Mouse (Mus musculus) MEL (cell line): ENCODE data around the gene Slc29a1. TPM values are rescaled to one million over a fixed set of nuclear protein-coding genes. Genes with fewer than 3 reads are reported as not detected.

Source experiments
- DNase-seq: peaks from one replicate; pipeline ENCODE4 v3.0.0; 2011; ENCODE audit warnings: low read depth, low spot score
- H3K27ac ChIP-seq: 2 replicates; pipeline ENCODE4 v1.5.1; 2012; ENCODE audit warnings: low read depth, mild to moderate bottlenecking, control low read depth, low read length, moderate library complexity; ENCODE audit not compliant: control insufficient read depth
- H3K27me3 ChIP-seq, 2 experiments: fragments of 150-350 bp in 1 of 2; sonication (generic) in 1 of 2; 2 replicates each; pipeline ENCODE4 v1.6.1; 2012; ENCODE audit warnings: low read length in 2 of 2, mild to moderate bottlenecking in 2 of 2, improper control_type of control experiment in 1 of 2, moderate library complexity in 1 of 2; ENCODE audit not compliant: insufficient read depth in 2 of 2, control insufficient read depth in 1 of 2
- H3K36me3 ChIP-seq, 2 experiments: 2 replicates each; pipeline ENCODE4 v1.6.1; 2012 to 2014; ENCODE audit warnings: low read length in 2 of 2, improper control_type of control experiment in 1 of 2, inconsistent platforms in 1 of 2, mild to moderate bottlenecking in 1 of 2; ENCODE audit not compliant: insufficient read depth in 2 of 2, control insufficient read depth in 1 of 2
- H3K4me1 ChIP-seq, 2 experiments: fragments of 150-350 bp in 1 of 2; sonication (generic) in 1 of 2; 2 replicates each; pipeline ENCODE4 v1.6.1; 2012; ENCODE audit warnings: low read length in 2 of 2, improper control_type of control experiment in 1 of 2, mild to moderate bottlenecking in 1 of 2; ENCODE audit not compliant: insufficient read depth in 2 of 2, control insufficient read depth in 1 of 2
- H3K4me3 ChIP-seq, 2 experiments: fragments of 150-350 bp in 1 of 2; sonication (generic) in 1 of 2; 2 replicates each; pipeline ENCODE4 v1.5.1; 2012; ENCODE audit warnings: low read depth in 2 of 2, low read length in 2 of 2, mild to moderate bottlenecking in 2 of 2, moderate library complexity in 2 of 2, control low read depth in 1 of 2, improper control_type of control experiment in 1 of 2; ENCODE audit not compliant: control insufficient read depth in 1 of 2, insufficient read depth in 1 of 2
- H3K79me2 ChIP-seq: 2 replicates; pipeline ENCODE4 v1.6.1; 2012; ENCODE audit warnings: mild to moderate bottlenecking, low read length, moderate library complexity; ENCODE audit not compliant: control insufficient read depth, poor library complexity, insufficient read depth
- H3K9ac ChIP-seq: 2 replicates; pipeline ENCODE4 v1.6.1; 2012; ENCODE audit warnings: low read depth, mild to moderate bottlenecking, control low read depth, low read length, moderate library complexity; ENCODE audit not compliant: control insufficient read depth, poor library complexity, severe bottlenecking
- H3K9me3 ChIP-seq: fragments of 150-350 bp; sonication (generic); replicated peaks from 2 replicates; pipeline ENCODE4 v1.6.1; 2012; ENCODE audit warnings: mild to moderate bottlenecking, low read length, improper control_type of control experiment, moderate library complexity; ENCODE audit not compliant: insufficient read depth
- CHD1 ChIP-seq: IDR thresholded peaks from 2 replicates; pipeline ENCODE4 v1.6.1; 2012; ENCODE audit warnings: low read depth, mild to moderate bottlenecking, inconsistent platforms, low read length, improper control_type of control experiment
- CHD2 ChIP-seq: IDR thresholded peaks from 2 replicates; pipeline ENCODE4 v1.6.1; 2011; ENCODE audit warnings: low read length, improper control_type of control experiment
- CTCF ChIP-seq, 3 experiments: IDR thresholded peaks in 2 of 3; conservative IDR thresholded peaks in 1 of 3; 2 replicates each; pipeline ENCODE4 v1.5.1; 2011 to 2012; ENCODE audit warnings: low read length in 3 of 3, low read depth in 2 of 3, mild to moderate bottlenecking in 2 of 3, improper control_type of control experiment in 1 of 3, inconsistent platforms in 1 of 3, mixed read lengths in 1 of 3, moderate library complexity in 1 of 3; ENCODE audit not compliant: control insufficient read depth in 1 of 3, insufficient read depth in 1 of 3, poor library complexity in 1 of 3, severe bottlenecking in 1 of 3
- E2F4 ChIP-seq: IDR thresholded peaks from 2 replicates; pipeline ENCODE4 v1.6.1; 2011; ENCODE audit warnings: low read depth, low read length, improper control_type of control experiment, borderline replicate concordance
- ELF1 ChIP-seq: IDR thresholded peaks from 2 replicates; pipeline ENCODE4 v1.6.1; 2014; ENCODE audit warnings: low read depth, mild to moderate bottlenecking, inconsistent platforms, low read length, improper control_type of control experiment, moderate library complexity
- ETS1 ChIP-seq: IDR thresholded peaks from 2 replicates; pipeline ENCODE4 v1.6.1; 2012; ENCODE audit warnings: low read depth, mild to moderate bottlenecking, inconsistent platforms, low read length, improper control_type of control experiment, moderate library complexity
- GABPA ChIP-seq: IDR thresholded peaks from 2 replicates; pipeline ENCODE4 v1.6.1; 2012; ENCODE audit warnings: low read depth, mild to moderate bottlenecking, inconsistent platforms, low read length, improper control_type of control experiment, moderate library complexity
- HCFC1 ChIP-seq: IDR thresholded peaks from 2 replicates; pipeline ENCODE4 v1.6.1; 2012; ENCODE audit warnings: low read depth, mild to moderate bottlenecking, inconsistent platforms, low read length, improper control_type of control experiment, moderate library complexity
- JUND ChIP-seq: IDR thresholded peaks from 2 replicates; pipeline ENCODE4 v1.6.1; 2011; ENCODE audit warnings: low read depth, mild to moderate bottlenecking, improper control_type of control experiment, low read length
- MAX ChIP-seq: IDR thresholded peaks from 2 replicates; pipeline ENCODE4 v1.6.1; 2011; ENCODE audit warnings: low read length, improper control_type of control experiment
- MAZ ChIP-seq: IDR thresholded peaks from 2 replicates; pipeline ENCODE4 v1.6.1; 2012; ENCODE audit warnings: low read depth, mild to moderate bottlenecking, inconsistent platforms, low read length, improper control_type of control experiment
- MEF2A ChIP-seq: IDR thresholded peaks from 2 replicates; pipeline ENCODE4 v1.6.1; 2014; ENCODE audit warnings: low read depth, mild to moderate bottlenecking, inconsistent platforms, low read length, improper control_type of control experiment; ENCODE audit not compliant: poor library complexity, insufficient replicate concordance, severe bottlenecking; ENCODE audit errors: extremely low read depth
- MXI1 ChIP-seq: IDR thresholded peaks from 2 replicates; pipeline ENCODE4 v1.6.1; 2011; ENCODE audit warnings: mild to moderate bottlenecking, low read depth, low read length, improper control_type of control experiment
- MYB ChIP-seq: IDR thresholded peaks from 2 replicates; pipeline ENCODE4 v1.6.1; 2011; ENCODE audit warnings: mild to moderate bottlenecking, low read depth, low read length, improper control_type of control experiment
- MYC ChIP-seq: IDR thresholded peaks from 2 replicates; pipeline ENCODE4 v1.6.1; 2011; ENCODE audit warnings: low read depth, mild to moderate bottlenecking, low read length, improper control_type of control experiment, moderate library complexity
- NELFE ChIP-seq: IDR thresholded peaks from 2 replicates; pipeline ENCODE4 v1.6.1; 2011; ENCODE audit warnings: low read depth, low read length, improper control_type of control experiment
- NRF1 ChIP-seq: IDR thresholded peaks from 2 replicates; pipeline ENCODE4 v1.6.1; 2014; ENCODE audit warnings: low read depth, mild to moderate bottlenecking, inconsistent platforms, low read length, improper control_type of control experiment, moderate library complexity; ENCODE audit not compliant: poor library complexity, insufficient read depth, severe bottlenecking
- POLR2A ChIP-seq, 2 experiments: IDR thresholded peaks; 2 replicates each; pipeline ENCODE4 v1.6.1; 2011 to 2012; ENCODE audit warnings: low read length in 2 of 2, mild to moderate bottlenecking in 2 of 2, control low read depth in 1 of 2, improper control_type of control experiment in 1 of 2, low read depth in 1 of 2, moderate library complexity in 1 of 2; ENCODE audit not compliant: control insufficient read depth in 1 of 2, insufficient read depth in 1 of 2, poor library complexity in 1 of 2
- POLR2AphosphoS2 ChIP-seq: IDR thresholded peaks from 2 replicates; pipeline ENCODE4 v1.6.1; 2011; ENCODE audit warnings: low read length, improper control_type of control experiment
- POLR2AphosphoS5 ChIP-seq: IDR thresholded peaks from 2 replicates; pipeline ENCODE4 v1.6.1; 2012; ENCODE audit warnings: low read depth, borderline replicate concordance, mild to moderate bottlenecking, inconsistent platforms, low read length, moderate library complexity, mixed read lengths
- RAD21 ChIP-seq: IDR thresholded peaks from 2 replicates; pipeline ENCODE4 v1.6.1; 2011; ENCODE audit warnings: mild to moderate bottlenecking, low read depth, low read length, improper control_type of control experiment
- RCOR1 ChIP-seq: IDR thresholded peaks from 2 replicates; pipeline ENCODE4 v1.6.1; 2012; ENCODE audit warnings: low read depth, mild to moderate bottlenecking, inconsistent platforms, low read length, improper control_type of control experiment
- SIN3A ChIP-seq: IDR thresholded peaks from 2 replicates; pipeline ENCODE4 v1.6.1; 2012; ENCODE audit warnings: low read length, improper control_type of control experiment, inconsistent platforms
- SMC3 ChIP-seq: IDR thresholded peaks from 2 replicates; pipeline ENCODE4 v1.6.1; 2011; ENCODE audit warnings: low read depth, low read length, improper control_type of control experiment
- TBP ChIP-seq: IDR thresholded peaks from 2 replicates; pipeline ENCODE4 v1.8.0; 2011; ENCODE audit warnings: low read depth, low read length, improper control_type of control experiment
- TCF12 ChIP-seq: IDR thresholded peaks from 2 replicates; pipeline ENCODE4 v1.6.1; 2014; ENCODE audit warnings: low read depth, mild to moderate bottlenecking, inconsistent platforms, low read length, improper control_type of control experiment, moderate library complexity
- UBTF ChIP-seq: IDR thresholded peaks from 2 replicates; pipeline ENCODE4 v1.6.1; 2012; ENCODE audit warnings: low read depth, mild to moderate bottlenecking, inconsistent platforms, low read length, improper control_type of control experiment, moderate library complexity, borderline replicate concordance; ENCODE audit not compliant: insufficient read depth
- USF1 ChIP-seq: IDR thresholded peaks from 2 replicates; pipeline ENCODE4 v1.6.1; 2014; ENCODE audit warnings: low read depth, mild to moderate bottlenecking, inconsistent platforms, low read length, improper control_type of control experiment, moderate library complexity
- ZC3H11A ChIP-seq: IDR thresholded peaks from 2 replicates; pipeline ENCODE4 v1.6.1; 2012; ENCODE audit warnings: low read depth, mild to moderate bottlenecking, inconsistent platforms, low read length, improper control_type of control experiment
- ZKSCAN1 ChIP-seq: IDR thresholded peaks from 2 replicates; pipeline ENCODE4 v1.6.1; 2012; ENCODE audit warnings: low read depth, mild to moderate bottlenecking, inconsistent platforms, low read length, improper control_type of control experiment, moderate library complexity
- ZMIZ1 ChIP-seq: IDR thresholded peaks from 2 replicates; pipeline ENCODE4 v1.6.1; 2012; ENCODE audit warnings: low read depth, mild to moderate bottlenecking, inconsistent platforms, low read length, improper control_type of control experiment, moderate library complexity
- polyA plus RNA-seq, 2 experiments: library from polyadenylated mRNA; stranded (reverse) in 1 of 2; unstranded in 1 of 2; fragments of >175 nt in 1 of 2; fragments of >200 nt in 1 of 2; gene quantifications; 2 replicates each; pipeline versions ENCODE4 v1.2.1 to v1.2.4; 2012; ENCODE audit warnings: low replicate concordance in 2 of 2, low read depth in 1 of 2; ENCODE audit not compliant: insufficient read length in 2 of 2, insufficient read depth in 1 of 2, missing spikeins in 1 of 2
- total RNA-seq: library from RNA; depleted of rRNA; stranded (reverse); fragments of 300-350 nt; gene quantifications from 2 replicates; pipeline ENCODE4 v1.2.3, GENCODE M21; 2012

Slc29a1 gene
- total and polyA plus RNA-seq, 3 experiments = 238 to 341 TPM; not detected in 1

GRCm38 (mm10) chr17:45626577-45627134, 27.2 kb upstream of the Slc29a1 start:
- peaks cover 2 to 29% of the 10 kb centered on the region in 2 experiments; a peak in 2 of 4 replicates for H3K4me1 ChIP-seq
- TF ChIP-seq MYC (peak; percentile 96), MEF2A (no peak), NELFE (peak; percentile 73), MYB (no peak), E2F4 (no peak), SIN3A (peak; percentile 75), TCF12 (no peak), RAD21 (peak; percentile 53), USF1 (peak; percentile 52; the same call in 1 of the 2 replicates), GABPA (no peak), MAZ (no peak), RCOR1 (no peak), SMC3 (peak; percentile 60), POLR2A (IDR thresholded peaks at IDR 0.05; ENCODE audit: control insufficient read depth in 1 of 2, insufficient read depth in 1 of 2, low read depth in 1 of 2, low read length in 2 of 2, poor library complexity in 1 of 2) (peak; percentile 45 to 85; a peak in 2 of 4 replicates), POLR2AphosphoS5 (no peak), ZC3H11A (peak; percentile 28; the same call in 1 of the 2 replicates), ZKSCAN1 (no peak), POLR2AphosphoS2 (0 out of 2 replicates have a peak, but pooled peaks have one; percentile 44), ETS1 (peak; percentile 38; the same call in 1 of the 2 replicates), HCFC1 (peak; percentile 69), CHD2 (peak; percentile 50), ZMIZ1 (peak; percentile 61; the same call in 1 of the 2 replicates), UBTF (no peak), TBP (peak; percentile 54; the same call in 1 of the 2 replicates), NRF1 (no peak), CHD1 (no peak), ELF1 (peak; percentile 53; the same call in 1 of the 2 replicates), MXI1 (peak; percentile 93), JUND (no peak), MAX (peak; percentile 82), CTCF (IDR thresholded peaks at IDR 0.05 in 2 of 3, conservative IDR thresholded peaks at IDR 0.05 in 1 of 3; ENCODE audit: control insufficient read depth in 1 of 3, insufficient read depth in 1 of 3, low read depth in 2 of 3, low read length in 3 of 3, poor library complexity in 1 of 3, severe bottlenecking in 1 of 3) (peak; percentile 67 to 97 (median 89))
- H3K27ac ChIP-seq = peak overlapping the region; percentile 42
- peak overlapping the region; percentile 72 for H3K9ac ChIP-seq
- no peaks in the 10 kb centered on the region for H3K27me3 ChIP-seq
- peaks cover 0 to 12% of the 10 kb centered on the region in 2 experiments; a peak in 2 of 4 replicates for H3K36me3 ChIP-seq
- H3K79me2 ChIP-seq = no peaks in the 10 kb centered on the region
- peak overlapping the region; percentile 57 for H3K4me3 ChIP-seq
- no peaks in the 10 kb centered on the region for H3K9me3 ChIP-seq
- peak; percentile 94 for DNase-seq
